Mouse (Mus musculus) kidney, embryonic 14.5 days (tissue): Measurements from ENCODE around the gene Xpo6. TPM values are rescaled to one million over a fixed set of nuclear protein-coding genes. Genes with fewer than 3 reads are reported as not detected.

Source experiments
- ATAC-seq: fragments of 200-750 bp; cut with Nextera tagmentation; 2 replicates; pipeline ENCODE4 v1.8.0; 2017; ENCODE audit warnings: moderate number of reproducible peaks, mild to moderate bottlenecking, moderate TSS enrichment, moderate library complexity; ENCODE audit not compliant: low FRiP score, low TSS enrichment
- H3K27ac ChIP-seq: fragments of 300-500 bp; sonication (generic); 2 replicates; pipeline ENCODE4 v1.5.1; 2014; ENCODE audit warnings: low read depth, mild to moderate bottlenecking, low read length, moderate library complexity, mixed read lengths
- H3K27me3 ChIP-seq: fragments of 300-500 bp; sonication (generic); 2 replicates; pipeline ENCODE4 v1.6.1; 2014; ENCODE audit warnings: mild to moderate bottlenecking, low read length; ENCODE audit not compliant: control insufficient read depth, insufficient read depth
- H3K36me3 ChIP-seq: fragments of 300-500 bp; sonication (generic); 2 replicates; pipeline ENCODE4 v1.6.1; 2014; ENCODE audit warnings: low read length, mixed read lengths; ENCODE audit not compliant: control insufficient read depth, insufficient read depth
- H3K4me1 ChIP-seq: fragments of 300-500 bp; sonication (generic); 2 replicates; pipeline ENCODE4 v1.6.1; 2014; ENCODE audit warnings: low read length, mixed read lengths; ENCODE audit not compliant: control insufficient read depth, insufficient read depth
- H3K4me2 ChIP-seq: fragments of 300-500 bp; sonication (generic); replicated peaks from 2 replicates; pipeline ENCODE4 v1.6.1; 2014; ENCODE audit warnings: low read depth, mild to moderate bottlenecking, low read length
- H3K4me3 ChIP-seq: fragments of 300-500 bp; sonication (generic); 2 replicates; pipeline ENCODE4 v1.5.1; 2014; ENCODE audit warnings: mild to moderate bottlenecking, low read length
- H3K9ac ChIP-seq: fragments of 300-500 bp; sonication (generic); 2 replicates; pipeline ENCODE4 v1.6.1; 2014; ENCODE audit warnings: low read depth, mild to moderate bottlenecking, low read length, moderate library complexity
- H3K9me3 ChIP-seq: fragments of 300-500 bp; sonication (generic); 2 replicates; pipeline ENCODE4 v1.6.1; 2016; ENCODE audit warnings: low read length; ENCODE audit not compliant: control insufficient read depth
- WGBS: fragments of 180-500 bp; shearing (Covaris S2); extraction: QIAGEN DNeasy Blood & Tissue Kit; methylation state at CpG from one replicate; pipeline ENCODE4 v1.1.7; 2014; 5-methylcytosine and 5-hydroxymethylcytosine counted together
- polyA plus RNA-seq: library from polyadenylated mRNA; unstranded; fragments of >200 nt; fragmentation: Nextera tagmentation; extraction: Ambion mirVana; gene quantifications from 2 replicates; pipeline ENCODE4 v1.2.1, GENCODE M21; 2014

Gene Xpo6
- polyA plus RNA-seq, 1 experiment from 2014 or later, result 77.9 TPM

- Histone ChIP-seq H3K4me3 (no peak overlapping the region), H3K27me3 (no peaks in the 10 kb centered on the region), H3K27ac (no peak overlapping the region), H3K4me1 (no peaks in the 10 kb centered on the region), H3K4me2 (no peak overlapping the region), H3K9ac (no peak overlapping the region), H3K9me3 (no peaks in the 10 kb centered on the region), H3K36me3 (peaks cover 53% of the 10 kb centered on the region)
- ATAC-seq, result no peak
- 94% methylated on average over 7 of the region's 7 CpGs for WGBS
Measured at GRCm38 (mm10) chr7:126099163-126099775, 101.0 kb downstream of the Xpo6 start.

- no peak overlapping the region for H3K4me3 ChIP-seq
- H3K27me3 ChIP-seq, result no peaks in the 10 kb centered on the region
- no peak overlapping the region for H3K4me2 ChIP-seq
- WGBS, result 84% methylated on average over 9 of the region's 9 CpGs
- H3K36me3 ChIP-seq, result peaks cover 37% of the 10 kb centered on the region
- no peak for ATAC-seq
- H3K9ac ChIP-seq, result no peak overlapping the region
- H3K9me3 ChIP-seq, result no peaks in the 10 kb centered on the region
- H3K4me1 ChIP-seq, result no peaks in the 10 kb centered on the region
- no peak overlapping the region for H3K27ac ChIP-seq
Measured at GRCm38 (mm10) chr7:126097219-126097915, 102.9 kb downstream of the Xpo6 start.

- 72% methylated on average over 5 of the region's 5 CpGs for WGBS
- no peak for ATAC-seq
Measured at GRCm38 (mm10) chr7:126096596-126096995, 103.7 kb downstream of the Xpo6 start.

GRCm38 (mm10) chr7:126094738-126095137, 105.6 kb downstream of the Xpo6 start:
- Histone ChIP-seq H3K4me3 (no peak overlapping the region), H3K4me2 (no peak overlapping the region), H3K9me3 (no peaks in the 10 kb centered on the region), H3K4me1 (no peaks in the 10 kb centered on the region), H3K27ac (no peak overlapping the region), H3K9ac (no peak overlapping the region), H3K27me3 (no peaks in the 10 kb centered on the region), H3K36me3 (peaks cover 14% of the 10 kb centered on the region; the same call in 1 of the 2 replicates)
- ATAC-seq, result no peak
- WGBS, result 89% methylated on average over 5 of the region's 5 CpGs

More at GRCm38 (mm10) chr7:126096596-126096995, 103.7 kb downstream of the Xpo6 start:
- H3K9me3 ChIP-seq, result no peaks in the 10 kb centered on the region
- H3K36me3 ChIP-seq, result peaks cover 30% of the 10 kb centered on the region
- no peak overlapping the region for H3K4me3 ChIP-seq
- H3K27me3 ChIP-seq, result no peaks in the 10 kb centered on the region
- no peak overlapping the region for H3K9ac ChIP-seq
- no peak overlapping the region for H3K27ac ChIP-seq
- H3K4me2 ChIP-seq, result no peak overlapping the region
- H3K4me1 ChIP-seq, result no peaks in the 10 kb centered on the region

GRCm38 (mm10) chr7:126093162-126093561, 107.1 kb downstream of the Xpo6 start:
- Histone ChIP-seq H3K9ac (no peak overlapping the region), H3K4me3 (no peak overlapping the region), H3K9me3 (no peaks in the 10 kb centered on the region), H3K36me3 (peaks cover 5% of the 10 kb centered on the region; the same call in 1 of the 2 replicates), H3K27ac (no peak overlapping the region), H3K4me1 (no peaks in the 10 kb centered on the region), H3K4me2 (no peak overlapping the region), H3K27me3 (no peaks in the 10 kb centered on the region)
- WGBS, result 27% methylated on average over 3 of the region's 3 CpGs
- ATAC-seq, result no peak

GRCm38 (mm10) chr7:126089782-126090181, 110.5 kb downstream of the Xpo6 start:
- Histone ChIP-seq H3K36me3 (no peaks in the 10 kb centered on the region), H3K4me1 (0 out of 2 replicates have a peak, but pooled peaks cover 2% of the 10 kb centered on the region), H3K27me3 (no peaks in the 10 kb centered on the region), H3K4me2 (no peak overlapping the region), H3K9ac (no peak overlapping the region), H3K4me3 (no peak overlapping the region), H3K9me3 (no peaks in the 10 kb centered on the region), H3K27ac (no peak overlapping the region)
- no peak for ATAC-seq
- 22% methylated on average over 6 of the region's 6 CpGs for WGBS

GRCm38 (mm10) chr7:126088155-126088554, 112.1 kb downstream of the Xpo6 start:
- Histone ChIP-seq H3K9ac (no peak overlapping the region), H3K36me3 (no peaks in the 10 kb centered on the region), H3K4me1 (peaks cover 8% of the 10 kb centered on the region; the same call in 1 of the 2 replicates), H3K27ac (no peak overlapping the region), H3K4me2 (no peak overlapping the region), H3K4me3 (no peak overlapping the region), H3K27me3 (peaks cover 9% of the 10 kb centered on the region; the same call in 1 of the 2 replicates), H3K9me3 (no peaks in the 10 kb centered on the region)
- ATAC-seq, result no peak
- 24% methylated on average over 5 of the region's 6 CpGs for WGBS

GRCm38 (mm10) chr7:126087602-126088001, 112.7 kb downstream of the Xpo6 start:
- Histone ChIP-seq H3K9me3 (no peaks in the 10 kb centered on the region), H3K4me2 (no peak overlapping the region), H3K36me3 (no peaks in the 10 kb centered on the region), H3K4me1 (peaks cover 8% of the 10 kb centered on the region; the same call in 1 of the 2 replicates), H3K9ac (no peak overlapping the region), H3K27ac (no peak overlapping the region), H3K27me3 (peaks cover 14% of the 10 kb centered on the region), H3K4me3 (no peak overlapping the region)
- whole genome bisulfite sequencing, result 68% methylated on average over 10 of the region's 10 CpGs
- no peak for ATAC-seq

- H3K4me1 ChIP-seq, result peaks cover 14% of the 10 kb centered on the region
- no peak overlapping the region for H3K9ac ChIP-seq
- WGBS, result 18% methylated on average over 6 of the region's 6 CpGs
- H3K4me2 ChIP-seq, result no peak overlapping the region
- H3K9me3 ChIP-seq, result no peaks in the 10 kb centered on the region
- no peaks in the 10 kb centered on the region for H3K36me3 ChIP-seq
- H3K27ac ChIP-seq, result no peak overlapping the region
- ATAC-seq, result no peak
- H3K27me3 ChIP-seq, result peaks cover 27% of the 10 kb centered on the region
- no peak overlapping the region for H3K4me3 ChIP-seq
Measured at GRCm38 (mm10) chr7:126086321-126086741, 114.0 kb downstream of the Xpo6 start.
